Mouse (Mus musculus) limb, embryonic 15.5 days (tissue): ENCODE results near the gene Slc26a3. TPM values are rescaled to one million over a fixed set of nuclear protein-coding genes. Genes with fewer than 3 reads are reported as not detected.
"Not testable (repeated sequence)": the region's sequence is repeated elsewhere in the genome, so short reads cannot be mapped to it uniquely, and the experiment has no call there.

Source experiments
- ATAC-seq: fragments of 200-750 bp; cut with Nextera tagmentation; 2 replicates; pipeline ENCODE4 v1.8.0; 2017; ENCODE audit warnings: low read depth, moderate TSS enrichment; ENCODE audit not compliant: insufficient number of reproducible peaks, low FRiP score, low TSS enrichment
- H3K27ac ChIP-seq: fragments of 300-500 bp; sonication (generic); 2 replicates; pipeline ENCODE4 v1.5.1; 2015; ENCODE audit warnings: moderate library complexity, mild to moderate bottlenecking, inconsistent platforms
- H3K27me3 ChIP-seq: fragments of 300-500 bp; sonication (generic); 2 replicates; pipeline ENCODE4 v1.6.1; 2015; ENCODE audit warnings: inconsistent platforms
- H3K36me3 ChIP-seq: fragments of 300-500 bp; sonication (generic); 2 replicates; pipeline ENCODE4 v1.6.1; 2015; ENCODE audit warnings: inconsistent platforms
- H3K4me1 ChIP-seq: fragments of 300-500 bp; sonication (generic); 2 replicates; pipeline ENCODE4 v1.6.1; 2015; ENCODE audit warnings: inconsistent platforms
- H3K4me2 ChIP-seq: fragments of 300-500 bp; sonication (generic); 2 replicates; pipeline ENCODE4 v1.6.1; 2015; ENCODE audit warnings: mild to moderate bottlenecking, inconsistent platforms
- H3K4me3 ChIP-seq: fragments of 300-500 bp; sonication (generic); 2 replicates; pipeline ENCODE4 v1.5.1; 2015; ENCODE audit warnings: mild to moderate bottlenecking, inconsistent platforms
- H3K9ac ChIP-seq: fragments of 300-500 bp; sonication (generic); 2 replicates; pipeline ENCODE4 v1.6.1; 2015; ENCODE audit warnings: inconsistent platforms
- H3K9me3 ChIP-seq: fragments of 300-500 bp; sonication (generic); 2 replicates; pipeline ENCODE4 v1.6.1; 2016; ENCODE audit warnings: inconsistent platforms
- WGBS: fragments of 180-500 bp; shearing (Covaris S2); methylation state at CpG from one replicate; pipeline ENCODE4 v1.1.7; 2015; 5-methylcytosine and 5-hydroxymethylcytosine counted together
- polyA plus RNA-seq: library from polyadenylated mRNA; unstranded; fragments of >200 nt; fragmentation: Nextera tagmentation; extraction: Ambion mirVana; gene quantifications from 2 replicates; pipeline ENCODE4 v1.2.1, GENCODE M21; 2015

The Slc26a3 gene
- polyA plus RNA-seq, 1 experiment from 2014 or later = 0.29 TPM

DNA sequence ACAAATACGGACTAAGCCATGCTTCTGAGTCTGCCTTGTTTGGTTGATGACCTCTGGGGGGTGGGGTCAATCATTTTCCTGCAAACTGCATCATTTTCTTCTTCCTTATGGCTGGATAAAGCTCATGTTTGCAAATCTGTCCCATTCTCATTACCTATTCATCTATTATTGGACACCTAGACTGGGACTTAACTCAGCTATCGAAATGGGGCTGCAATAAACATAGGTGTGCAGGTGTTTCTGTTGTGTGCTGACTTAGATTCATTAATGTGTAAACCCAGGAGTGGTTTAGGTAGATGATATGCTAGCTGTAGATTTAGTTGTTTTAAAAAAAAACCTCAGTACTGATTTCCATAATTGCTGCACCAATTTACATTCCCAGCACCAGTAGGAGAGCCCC lies 48.9 kb downstream of the Slc26a3 start:
- H3K4me1 ChIP-seq = peaks cover 10% of the 10 kb centered on the region; the same call in 1 of the 2 replicates
- 73% methylated on average over 2 of the region's 2 CpGs for WGBS
- no peak for ATAC-seq

DNA sequence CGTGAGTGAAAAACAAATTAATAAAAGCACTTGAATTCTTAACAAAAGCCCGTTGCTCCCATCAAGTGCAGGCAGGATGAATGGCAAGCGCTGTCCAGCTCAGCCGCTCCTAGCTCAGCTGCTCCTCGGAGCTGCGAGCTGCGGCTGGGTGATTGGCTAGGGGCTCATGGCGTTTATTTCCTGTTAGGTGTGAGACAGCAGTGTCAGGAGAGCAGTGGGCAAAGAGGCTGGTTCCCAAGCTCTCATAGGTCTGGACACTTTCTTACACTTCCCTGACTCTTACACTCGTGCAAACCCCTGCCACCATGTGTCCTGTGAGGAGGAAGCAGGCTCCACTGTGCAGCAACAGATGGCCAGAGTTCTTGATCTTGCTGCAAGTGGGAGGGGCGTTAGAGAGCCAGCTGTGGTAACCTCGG lies 53.5 kb downstream of the Slc26a3 start:
- H3K4me3 ChIP-seq = 0 out of 2 replicates have a peak overlapping the region, but pooled peaks have one; percentile 11
- no peaks in the 10 kb centered on the region for H3K36me3 ChIP-seq
- peak overlapping the region; percentile 37 for H3K4me2 ChIP-seq
- no peak overlapping the region for H3K9ac ChIP-seq
- 1% methylated on average over 11 of the region's 11 CpGs for WGBS
- peak; percentile 61; the same call in 1 of the 2 replicates for ATAC-seq
- no peak overlapping the region for H3K27ac ChIP-seq
- no peaks in the 10 kb centered on the region; the same call in 1 of the 2 replicates for H3K27me3 ChIP-seq
- no peaks in the 10 kb centered on the region for H3K9me3 ChIP-seq
- peaks cover 10% of the 10 kb centered on the region; the same call in 1 of the 2 replicates for H3K4me1 ChIP-seq

More for the DNA sequence above, 48.9 kb downstream of the Slc26a3 start:
- no peaks in the 10 kb centered on the region; the same call in 1 of the 2 replicates for H3K27me3 ChIP-seq
- no peak overlapping the region for H3K4me3 ChIP-seq
- no peaks in the 10 kb centered on the region for H3K36me3 ChIP-seq
- no peak overlapping the region for H3K27ac ChIP-seq
- H3K9me3 ChIP-seq = no peaks in the 10 kb centered on the region
- no peak overlapping the region for H3K9ac ChIP-seq
- H3K4me2 ChIP-seq = no peak overlapping the region

GRCm38 (mm10) chr12:31444827-31445226 lies 54.2 kb downstream of the Slc26a3 start:
- H3K27ac ChIP-seq = no peak overlapping the region
- H3K4me3 ChIP-seq = no peak overlapping the region
- no peak for ATAC-seq
- H3K9me3 ChIP-seq = no peaks in the 10 kb centered on the region
- H3K27me3 ChIP-seq = no peaks in the 10 kb centered on the region; the same call in 1 of the 2 replicates
- H3K4me2 ChIP-seq = no peak overlapping the region
- peaks cover 10% of the 10 kb centered on the region; the same call in 1 of the 2 replicates for H3K4me1 ChIP-seq
- H3K9ac ChIP-seq = no peak overlapping the region
- WGBS = 52% methylated on average over 6 of the region's 6 CpGs
- no peaks in the 10 kb centered on the region for H3K36me3 ChIP-seq

GRCm38 (mm10) chr12:31449341-31449740 lies 58.7 kb downstream of the Slc26a3 start:
- no peaks in the 10 kb centered on the region for H3K36me3 ChIP-seq
- ATAC-seq = no peak
- 89% methylated on average over 3 of the region's 3 CpGs for WGBS
- H3K27ac ChIP-seq = no peak overlapping the region
- H3K4me3 ChIP-seq = no peak overlapping the region
- no peaks in the 10 kb centered on the region for H3K27me3 ChIP-seq
- H3K4me1 ChIP-seq = no peaks in the 10 kb centered on the region
- H3K9ac ChIP-seq = no peak overlapping the region
- H3K4me2 ChIP-seq = no peak overlapping the region
- H3K9me3 ChIP-seq = no peaks in the 10 kb centered on the region

DNA sequence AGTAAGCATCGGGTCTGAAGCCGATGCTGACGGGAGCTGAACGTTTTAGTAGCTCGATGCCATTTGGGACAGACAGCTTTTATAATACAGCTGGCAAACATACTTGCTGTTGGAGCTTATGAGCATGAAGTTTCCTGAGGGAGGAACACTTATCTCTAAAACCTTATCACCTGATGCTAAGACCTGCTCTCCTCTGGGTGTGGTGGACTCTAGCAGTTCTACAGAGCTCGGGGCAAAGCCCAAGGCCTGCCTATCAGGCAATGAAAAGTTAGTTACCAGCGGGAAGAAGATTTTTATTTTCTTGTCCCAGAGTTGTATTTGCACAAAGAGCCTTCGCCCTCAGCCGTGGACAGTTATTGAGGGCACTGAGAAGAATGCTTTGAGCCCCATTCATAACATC lies 65.6 kb downstream of the Slc26a3 start:
- Histone ChIP-seq H3K4me2 (no peak overlapping the region), H3K4me3 (no peak overlapping the region), H3K27me3 (no peaks in the 10 kb centered on the region), H3K4me1 (no peaks in the 10 kb centered on the region), H3K36me3 (no peaks in the 10 kb centered on the region), H3K9ac (no peak overlapping the region), H3K27ac (no peak overlapping the region), H3K9me3 (no peaks in the 10 kb centered on the region)
- 84% methylated on average over 9 of the region's 9 CpGs for WGBS
- no peak for ATAC-seq

- no peak for ATAC-seq
- no peaks in the 10 kb centered on the region for H3K4me1 ChIP-seq
- no peak overlapping the region for H3K4me3 ChIP-seq
- no peaks in the 10 kb centered on the region for H3K27me3 ChIP-seq
- no peaks in the 10 kb centered on the region for H3K9me3 ChIP-seq
- 72% methylated on average over 4 of the region's 4 CpGs for WGBS
- no peak overlapping the region for H3K4me2 ChIP-seq
- H3K36me3 ChIP-seq = no peaks in the 10 kb centered on the region
- H3K9ac ChIP-seq = no peak overlapping the region
- no peak overlapping the region for H3K27ac ChIP-seq
Observed at GRCm38 (mm10) chr12:31458474-31458873, 67.8 kb downstream of the Slc26a3 start.

GRCm38 (mm10) chr12:31460270-31460669 lies 69.6 kb downstream of the Slc26a3 start:
- not testable (repeated sequence) for H3K27me3 ChIP-seq, H3K4me1 ChIP-seq, H3K4me3 ChIP-seq, H3K9me3 ChIP-seq, H3K4me2 ChIP-seq, H3K36me3 ChIP-seq, H3K9ac ChIP-seq, H3K27ac ChIP-seq, ATAC-seq
- WGBS = 46% methylated on average over 3 of the region's 3 CpGs

GRCm38 (mm10) chr12:31461371-31461770 lies 70.7 kb downstream of the Slc26a3 start:
- H3K4me1 ChIP-seq = no peaks in the 10 kb centered on the region
- no peak overlapping the region for H3K4me3 ChIP-seq
- no peaks in the 10 kb centered on the region for H3K27me3 ChIP-seq
- no peak overlapping the region for H3K9ac ChIP-seq
- WGBS = 84% methylated on average over 9 of the region's 9 CpGs
- no peak overlapping the region for H3K27ac ChIP-seq
- ATAC-seq = no peak
- H3K4me2 ChIP-seq = no peak overlapping the region
- no peaks in the 10 kb centered on the region for H3K36me3 ChIP-seq
- no peaks in the 10 kb centered on the region for H3K9me3 ChIP-seq

GRCm38 (mm10) chr12:31462615-31463014 lies 71.9 kb downstream of the Slc26a3 start:
- no peaks in the 10 kb centered on the region for H3K4me1 ChIP-seq
- no peak overlapping the region for H3K27ac ChIP-seq
- no peak overlapping the region for H3K4me3 ChIP-seq
- H3K36me3 ChIP-seq = no peaks in the 10 kb centered on the region
- no peak overlapping the region for H3K9ac ChIP-seq
- 39% methylated on average over 4 of the region's 4 CpGs for WGBS
- no peak overlapping the region for H3K4me2 ChIP-seq
- no peaks in the 10 kb centered on the region for H3K27me3 ChIP-seq
- no peak for ATAC-seq
- no peaks in the 10 kb centered on the region for H3K9me3 ChIP-seq

GRCm38 (mm10) chr12:31478182-31478581 lies 87.5 kb downstream of the Slc26a3 start:
- ATAC-seq, H3K9me3 ChIP-seq, H3K27me3 ChIP-seq: not testable (repeated sequence)

DNA sequence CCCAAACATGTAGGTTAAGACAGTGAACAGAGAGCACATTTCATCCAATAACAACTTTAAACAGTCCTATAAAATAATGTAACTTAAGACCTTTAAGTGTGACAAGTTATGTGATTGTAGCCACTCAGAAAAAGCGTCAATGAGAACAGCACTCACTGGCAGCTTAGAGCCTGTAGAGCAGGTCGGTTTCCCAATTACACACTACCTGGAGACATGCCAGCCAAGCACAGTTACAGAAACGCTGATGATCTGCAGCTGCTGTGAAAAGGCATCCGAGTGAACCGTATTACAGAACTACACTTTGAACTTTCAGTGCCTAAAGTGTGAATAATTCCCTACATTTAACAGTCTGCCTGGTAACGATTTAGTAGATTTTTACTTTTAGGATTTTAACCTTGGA lies 95.8 kb downstream of the Slc26a3 start:
- Histone ChIP-seq H3K9me3 (no peaks in the 10 kb centered on the region), H3K27me3 (no peaks in the 10 kb centered on the region), H3K4me2 (no peak overlapping the region), H3K36me3 (peaks cover 29% of the 10 kb centered on the region), H3K27ac (no peak overlapping the region), H3K4me1 (no peaks in the 10 kb centered on the region), H3K9ac (no peak overlapping the region), H3K4me3 (no peak overlapping the region)
- 31% methylated on average over 6 of the region's 6 CpGs for WGBS
- no peak for ATAC-seq

More at GRCm38 (mm10) chr12:31478182-31478581, 87.5 kb downstream of the Slc26a3 start:
- whole genome bisulfite sequencing = 88% methylated on average over 6 of the region's 6 CpGs
- H3K27ac ChIP-seq, H3K36me3 ChIP-seq, H3K4me3 ChIP-seq, H3K4me2 ChIP-seq, H3K9ac ChIP-seq, H3K4me1 ChIP-seq: not testable (repeated sequence)

DNA sequence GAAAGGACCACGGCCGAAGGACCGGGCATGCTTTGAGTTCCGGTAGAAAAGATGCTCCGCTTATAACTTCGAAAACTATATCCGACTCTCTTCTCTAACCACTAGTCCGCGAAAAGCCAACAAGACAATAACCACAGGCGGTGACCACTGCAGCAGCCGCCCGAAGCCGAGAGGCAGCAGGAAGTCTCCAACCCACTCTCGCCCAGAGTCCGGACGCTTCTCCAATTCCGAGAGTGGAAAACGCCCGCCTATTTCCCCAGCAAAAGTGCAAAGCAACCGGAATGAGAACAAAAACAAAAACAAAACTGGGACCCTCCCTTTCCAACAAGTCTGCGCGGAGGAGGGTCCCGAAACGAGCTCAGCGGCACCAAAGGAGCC lies 108.3 kb downstream of the Slc26a3 start:
- Histone ChIP-seq H3K36me3 (peaks cover 5% of the 10 kb centered on the region), H3K4me3 (peak overlapping the region; percentile 95), H3K4me2 (peak overlapping the region; percentile 53), H3K4me1 (peaks cover 13% of the 10 kb centered on the region), H3K9me3 (no peaks in the 10 kb centered on the region), H3K9ac (peak overlapping the region; percentile 76), H3K27me3 (no peaks in the 10 kb centered on the region), H3K27ac (peak overlapping the region; percentile 91)
- no peak for ATAC-seq
- 1% methylated on average over 25 of the region's 25 CpGs for WGBS
